Mouse (Mus musculus) intestine, embryonic 14.5 days (tissue): ENCODE results near the gene Camk1d. TPM values are rescaled to one million over a fixed set of nuclear protein-coding genes. Genes with fewer than 3 reads are reported as not detected.

Experiments used
- ATAC-seq: fragments of 200-750 bp; cut with Nextera tagmentation; replicated peaks from 2 replicates; pipeline ENCODE4 v1.8.0; 2017; ENCODE audit warnings: low read depth, moderate number of reproducible peaks, moderate TSS enrichment, moderate library complexity; ENCODE audit not compliant: low FRiP score, low TSS enrichment
- DNase-seq: peaks from one replicate; pipeline ENCODE4 v3.0.0-alpha.2; 2018; ENCODE audit warnings: low spot score
- H3K27ac ChIP-seq: fragments of 300-500 bp; sonication (generic); 2 replicates; pipeline ENCODE4 v1.5.1; 2014; ENCODE audit warnings: low read depth, mild to moderate bottlenecking, control low read depth
- H3K27me3 ChIP-seq: fragments of 300-500 bp; sonication (generic); replicated peaks from 2 replicates; pipeline ENCODE4 v1.6.1; 2014; ENCODE audit warnings: low read length, control low read depth; ENCODE audit not compliant: control insufficient read depth, insufficient read depth
- H3K36me3 ChIP-seq: fragments of 300-500 bp; sonication (generic); 2 replicates; pipeline ENCODE4 v1.6.1; 2014; ENCODE audit warnings: low read length, control low read depth; ENCODE audit not compliant: control insufficient read depth, insufficient read depth
- H3K4me1 ChIP-seq: fragments of 300-500 bp; sonication (generic); replicated peaks from 2 replicates; pipeline ENCODE4 v1.6.1; 2014; ENCODE audit warnings: low read length, control low read depth, mixed read lengths; ENCODE audit not compliant: control insufficient read depth, insufficient read depth
- H3K4me2 ChIP-seq: fragments of 300-500 bp; sonication (generic); 2 replicates; pipeline ENCODE4 v1.6.1; 2014; ENCODE audit warnings: low read length
- H3K4me3 ChIP-seq: fragments of 300-500 bp; sonication (generic); 2 replicates; pipeline ENCODE4 v1.5.1; 2014; ENCODE audit warnings: low read depth, low read length, control low read depth, mixed read lengths
- H3K9ac ChIP-seq: fragments of 300-500 bp; sonication (generic); 2 replicates; pipeline ENCODE4 v1.6.1; 2014; ENCODE audit warnings: mild to moderate bottlenecking, low read length
- H3K9me3 ChIP-seq: fragments of 300-500 bp; sonication (generic); 2 replicates; pipeline ENCODE4 v1.6.1; 2016; ENCODE audit warnings: low read length, control low read depth; ENCODE audit not compliant: control insufficient read depth
- WGBS: fragments of 180-500 bp; shearing (Covaris S2); extraction: QIAGEN DNeasy Blood & Tissue Kit; methylation state at CpG from one replicate; pipeline ENCODE4 v1.1.7; 2014; 5-methylcytosine and 5-hydroxymethylcytosine counted together
- polyA plus RNA-seq: library from polyadenylated mRNA; unstranded; fragments of >200 nt; fragmentation: Nextera tagmentation; extraction: Ambion mirVana; gene quantifications from 2 replicates; pipeline ENCODE4 v1.2.1, GENCODE M21; 2014

The Camk1d gene
- polyA plus RNA-seq, 1 experiment from 2014 or later, result 20.7 TPM

DNA sequence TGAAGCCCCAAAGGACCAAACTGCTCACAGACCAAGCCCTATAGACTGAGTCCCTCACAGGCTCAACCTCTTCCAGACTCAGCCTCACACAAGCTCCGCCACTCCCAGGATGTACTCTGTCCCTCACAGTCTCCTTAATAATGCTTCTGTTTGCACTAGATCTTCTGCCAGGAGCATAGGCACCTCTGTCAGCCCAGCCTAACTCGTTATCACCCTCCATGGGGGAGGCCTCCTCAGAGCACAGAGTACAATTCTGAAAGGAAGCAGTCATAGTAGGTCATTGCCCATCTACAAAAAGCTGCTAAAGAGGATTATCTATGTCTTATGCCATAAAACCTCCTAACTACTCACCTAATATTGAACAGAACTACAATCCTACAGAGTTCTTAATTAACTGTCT is 276.6 kb downstream of the Camk1d start:
- H3K9me3 ChIP-seq, result no peaks in the 10 kb centered on the region
- H3K4me3 ChIP-seq, result no peak overlapping the region
- DNase-seq (no peak), ATAC-seq (no peak)
- H3K27ac ChIP-seq, result no peak overlapping the region
- no peaks in the 10 kb centered on the region for H3K27me3 ChIP-seq
- WGBS, result 40% methylated on average over 2 of the region's 2 CpGs
- H3K36me3 ChIP-seq, result no peaks in the 10 kb centered on the region
- H3K4me2 ChIP-seq, result no peak overlapping the region
- no peaks in the 10 kb centered on the region for H3K4me1 ChIP-seq
- no peak overlapping the region for H3K9ac ChIP-seq

DNA sequence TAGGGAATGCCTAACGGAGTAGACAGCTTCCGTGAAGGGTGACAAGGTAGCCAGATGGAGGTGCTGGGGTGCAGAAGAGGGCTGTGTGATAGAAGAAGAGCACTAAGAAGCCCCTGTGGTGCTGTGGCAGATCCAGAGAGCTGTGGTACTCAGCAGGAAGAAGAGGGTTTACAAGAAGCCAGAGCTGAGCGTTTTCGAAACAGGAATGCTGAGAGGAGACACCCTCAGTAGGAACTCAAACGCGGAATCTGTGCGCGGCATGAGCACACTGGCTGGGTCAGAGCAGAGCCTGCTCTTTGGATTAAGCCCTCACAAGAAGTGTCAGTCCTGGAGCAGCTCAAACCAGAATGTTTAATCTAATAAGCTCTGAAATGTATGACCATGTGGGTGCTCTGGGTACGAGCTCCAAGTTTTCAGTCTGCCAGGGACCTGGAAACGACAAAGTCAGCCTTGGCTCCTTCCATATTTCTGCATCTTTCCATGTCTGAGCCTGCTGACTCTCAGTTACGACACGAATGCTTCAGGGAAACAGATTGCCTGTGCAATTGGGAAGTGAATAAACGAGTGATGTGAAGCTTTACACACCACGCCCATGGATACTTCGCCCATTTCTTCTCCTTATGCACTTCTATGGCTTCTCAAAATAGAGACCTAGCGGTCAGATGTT is 278.6 kb downstream of the Camk1d start:
- 82% methylated on average over 16 of the region's 16 CpGs for WGBS
- Histone ChIP-seq H3K9me3 (no peaks in the 10 kb centered on the region), H3K4me1 (no peaks in the 10 kb centered on the region), H3K9ac (no peak overlapping the region), H3K4me2 (no peak overlapping the region), H3K4me3 (no peak overlapping the region), H3K27ac (no peak overlapping the region), H3K27me3 (no peaks in the 10 kb centered on the region), H3K36me3 (no peaks in the 10 kb centered on the region)
- ATAC-seq (no peak), DNase-seq (no peak)

DNA sequence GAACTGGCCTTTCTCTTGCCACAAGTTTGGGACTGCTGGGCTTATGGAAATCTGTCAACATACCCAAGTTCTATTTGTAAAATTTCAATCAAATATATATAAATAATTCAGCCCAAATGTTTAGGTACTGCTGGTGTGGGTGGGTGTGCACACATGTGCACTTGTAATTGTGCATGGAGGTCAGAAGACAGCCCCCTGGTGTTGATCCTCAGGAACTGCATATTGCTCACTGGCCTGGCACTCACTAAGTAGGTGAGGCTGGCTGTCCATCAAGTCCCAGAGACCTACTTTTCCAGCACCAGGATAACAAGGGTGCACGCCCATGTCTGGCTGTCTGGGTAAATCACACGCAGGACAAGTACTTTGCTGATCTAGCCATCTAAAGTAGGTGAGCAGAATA is 283.0 kb downstream of the Camk1d start:
- WGBS, result 54% methylated on average over 2 of the region's 2 CpGs
- DNase-seq (no peak), ATAC-seq (no peak)

DNA sequence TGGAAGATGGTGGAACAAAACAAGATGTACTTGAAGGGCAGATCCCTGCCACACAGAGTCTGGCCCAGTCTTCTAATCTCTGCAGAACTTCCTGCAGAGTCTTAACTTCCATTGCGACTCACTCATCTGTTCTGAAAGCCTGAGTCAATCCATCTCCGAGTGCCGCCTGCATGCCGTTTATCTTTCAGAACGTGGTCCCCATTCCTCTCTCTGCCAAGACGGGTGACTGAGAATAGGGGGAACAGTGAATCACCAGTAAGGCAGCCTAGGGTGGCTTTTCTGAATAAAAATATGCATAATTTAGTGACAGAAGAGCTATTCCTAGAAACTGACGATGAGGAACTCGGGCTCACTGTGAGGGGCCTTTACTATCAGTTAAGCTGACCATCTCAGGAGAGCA is 284.4 kb downstream of the Camk1d start:
- Histone ChIP-seq H3K9ac (no peak overlapping the region), H3K27me3 (no peaks in the 10 kb centered on the region), H3K4me1 (no peaks in the 10 kb centered on the region), H3K36me3 (no peaks in the 10 kb centered on the region), H3K9me3 (no peaks in the 10 kb centered on the region), H3K4me3 (no peak overlapping the region), H3K4me2 (no peak overlapping the region), H3K27ac (no peak overlapping the region)
- DNase-seq (no peak), ATAC-seq (no peak)
- WGBS, result 69% methylated on average over 8 of the region's 8 CpGs

More for the DNA sequence above, 283.0 kb downstream of the Camk1d start:
- Histone ChIP-seq H3K4me2 (no peak overlapping the region), H3K36me3 (no peaks in the 10 kb centered on the region), H3K27ac (no peak overlapping the region), H3K9ac (no peak overlapping the region), H3K4me3 (no peak overlapping the region), H3K9me3 (no peaks in the 10 kb centered on the region), H3K4me1 (no peaks in the 10 kb centered on the region), H3K27me3 (no peaks in the 10 kb centered on the region)

DNA sequence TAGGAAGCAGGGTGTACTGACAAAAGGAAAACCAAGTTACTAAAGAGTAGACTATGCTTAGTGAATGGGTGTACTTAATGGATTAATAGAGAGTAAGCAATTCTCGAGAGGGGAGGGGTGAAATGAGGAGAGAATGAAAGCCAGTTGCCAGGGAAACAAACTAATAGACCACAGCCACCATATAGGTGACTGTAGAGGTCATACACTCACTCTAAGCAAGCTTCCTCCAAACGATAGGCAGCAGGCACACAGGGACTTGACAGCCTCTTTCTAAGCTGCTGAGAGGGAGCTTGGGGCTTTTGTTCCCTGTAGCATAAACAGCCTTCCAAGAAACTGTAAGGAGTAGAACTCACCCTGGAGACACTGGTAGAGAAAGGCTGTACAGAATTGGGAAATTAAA is 288.2 kb downstream of the Camk1d start:
- Histone ChIP-seq H3K27ac (no peak overlapping the region), H3K4me2 (no peak overlapping the region), H3K4me1 (no peaks in the 10 kb centered on the region), H3K36me3 (no peaks in the 10 kb centered on the region), H3K4me3 (no peak overlapping the region), H3K9me3 (no peaks in the 10 kb centered on the region), H3K27me3 (no peaks in the 10 kb centered on the region), H3K9ac (no peak overlapping the region)
- 33% methylated on average over 2 of the region's 2 CpGs for WGBS
- DNase-seq (no peak), ATAC-seq (no peak)

DNA sequence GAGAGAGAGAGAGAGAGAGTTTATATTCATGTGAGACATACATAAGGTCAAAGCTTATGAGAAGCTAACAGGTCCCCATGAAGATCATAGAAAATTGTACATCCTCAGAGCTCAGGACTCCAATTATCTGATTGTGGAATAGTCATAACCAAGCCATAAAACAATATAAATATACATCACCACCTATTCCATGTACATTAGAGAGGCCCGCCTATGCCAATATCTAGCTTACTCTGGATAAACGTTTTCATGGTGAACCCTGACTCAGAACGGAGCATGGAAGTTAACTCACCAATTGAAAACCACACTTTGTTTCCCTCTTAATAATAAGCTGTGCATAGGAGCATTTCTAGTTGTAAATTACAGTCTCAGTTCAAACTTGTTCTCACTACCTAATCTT is 288.7 kb downstream of the Camk1d start:
- DNase-seq (no peak), ATAC-seq (no peak)
- 78% methylated on average over 3 of the region's 3 CpGs for WGBS
- Histone ChIP-seq H3K27ac (no peak overlapping the region), H3K4me3 (no peak overlapping the region), H3K9me3 (no peaks in the 10 kb centered on the region), H3K4me1 (no peaks in the 10 kb centered on the region), H3K36me3 (no peaks in the 10 kb centered on the region), H3K9ac (no peak overlapping the region), H3K4me2 (no peak overlapping the region), H3K27me3 (no peaks in the 10 kb centered on the region)

DNA sequence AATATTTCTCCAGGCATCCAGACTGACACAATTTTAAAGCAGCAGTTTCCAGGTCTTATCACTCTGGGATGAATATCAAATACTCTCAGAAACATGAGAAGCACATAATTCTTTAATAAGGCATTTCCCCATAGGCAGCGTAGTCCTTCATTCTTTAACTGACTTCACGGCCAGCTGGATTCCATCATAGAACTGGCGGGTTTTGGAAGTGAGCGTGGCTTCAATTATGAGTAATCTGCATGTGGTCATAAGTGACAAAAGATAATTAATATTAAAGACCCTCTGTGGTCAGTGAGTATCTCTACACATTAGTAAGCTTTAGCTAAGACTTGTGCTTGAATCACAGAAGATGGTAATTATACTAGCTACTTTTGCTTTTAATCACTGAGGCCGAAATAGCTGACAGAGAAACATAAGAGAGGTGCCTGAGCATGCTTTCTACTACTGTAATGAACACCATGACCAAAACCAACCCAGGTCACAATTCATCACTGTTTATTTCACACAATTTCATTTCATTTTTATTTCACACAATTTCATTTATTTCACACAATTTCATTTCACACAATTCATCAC is 293.6 kb downstream of the Camk1d start:
- Histone ChIP-seq H3K4me3 (no peak overlapping the region), H3K4me1 (no peaks in the 10 kb centered on the region), H3K36me3 (no peaks in the 10 kb centered on the region), H3K9ac (no peak overlapping the region), H3K27me3 (no peaks in the 10 kb centered on the region), H3K4me2 (no peak overlapping the region), H3K9me3 (no peaks in the 10 kb centered on the region), H3K27ac (no peak overlapping the region)
- ATAC-seq, result no peak
- WGBS, result 66% methylated on average over 5 of the region's 5 CpGs
- DNase-seq, result no peak

DNA sequence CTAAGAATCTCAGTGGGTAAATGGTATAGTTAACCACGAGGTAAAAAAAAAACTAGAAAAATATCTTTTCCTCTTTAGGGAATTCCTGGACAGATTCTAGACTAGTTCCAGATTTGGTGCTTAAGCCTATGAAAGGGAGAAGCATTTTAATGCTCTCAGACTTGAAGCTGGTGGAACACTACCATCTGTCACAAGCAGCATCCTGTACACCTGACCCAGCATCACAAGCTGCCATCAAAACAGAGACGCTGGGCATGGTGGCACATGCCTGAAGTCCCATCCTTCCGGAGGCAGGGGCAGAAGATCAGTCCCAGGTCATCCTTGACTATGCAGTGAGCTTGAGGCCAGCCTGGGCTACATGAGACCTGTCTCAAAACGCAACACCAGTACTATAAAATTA is 295.5 kb downstream of the Camk1d start:
- 88% methylated on average over 4 of the region's 4 CpGs for WGBS

More for the DNA sequence above, 295.5 kb downstream of the Camk1d start:
- Histone ChIP-seq H3K9ac (no peak overlapping the region), H3K4me3 (no peak overlapping the region), H3K4me2 (no peak overlapping the region), H3K9me3 (no peaks in the 10 kb centered on the region), H3K27me3 (no peaks in the 10 kb centered on the region), H3K36me3 (no peaks in the 10 kb centered on the region), H3K4me1 (no peaks in the 10 kb centered on the region), H3K27ac (no peak overlapping the region)
- ATAC-seq (no peak), DNase-seq (no peak)
